Mouse (Mus musculus) gastrocnemius, adult 18-20 months (tissue): Measurements from ENCODE around the gene Car1. TPM values are rescaled to one million over a fixed set of nuclear protein-coding genes. Genes with fewer than 3 reads are reported as not detected.
"Not testable (repeated sequence)": the region's sequence is repeated elsewhere in the genome, so short reads cannot be mapped to it uniquely, and the experiment has no call there.

Experiments used
- DNase-seq: peaks from one replicate; pipeline ENCODE4 v3.0.0; 2021; ENCODE audit warnings: low spot score
- long read RNA-seq, 2 experiments: library from polyadenylated mRNA; stranded (forward); transcript quantifications; one replicate each; pipeline ENCODE4 v2.0.0; 2021
- total RNA-seq, 2 experiments: library from RNA; stranded (reverse); gene quantifications; 2 replicates each; pipeline ENCODE4 v1.2.3; 2021

Car1 gene
- total RNA-seq, result under 1 TPM; 0.31 to 0.71 TPM
- long read RNA-seq, experiment 1, partial matches to known transcripts, result 0 of 2 reads
- long read RNA-seq, experiment 1, other reads (novel, unspliced or antisense), result 2 of 2 reads
- long read RNA-seq, experiment 2, partial matches to known transcripts, result 1 of 5 reads
- long read RNA-seq, experiment 2, other reads (novel, unspliced or antisense), result 4 of 5 reads

DNA sequence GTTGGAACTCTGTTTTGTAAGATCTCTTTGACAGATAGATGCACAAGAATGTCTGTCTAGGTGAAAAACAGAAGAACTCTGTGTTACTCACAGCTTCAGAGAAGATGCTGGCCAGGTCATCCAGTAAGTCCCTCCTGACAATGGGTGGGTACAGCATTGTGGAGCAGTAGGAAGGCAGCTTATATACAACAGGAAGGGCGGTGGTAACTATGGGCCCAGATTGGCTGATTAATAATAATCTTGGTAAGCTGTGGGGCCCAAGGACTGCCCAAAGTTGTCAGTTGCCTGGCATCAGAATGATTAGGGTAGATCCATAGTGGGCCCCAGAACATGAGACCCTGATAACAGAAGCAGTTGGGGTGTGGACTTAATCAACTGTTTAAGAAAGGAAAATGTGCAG is at the start of gene Car1:
Gene Car1 (minus strand): TSS at position 158 of the 400 bp plus-strand sequence.
- no peak for DNase-seq

DNA sequence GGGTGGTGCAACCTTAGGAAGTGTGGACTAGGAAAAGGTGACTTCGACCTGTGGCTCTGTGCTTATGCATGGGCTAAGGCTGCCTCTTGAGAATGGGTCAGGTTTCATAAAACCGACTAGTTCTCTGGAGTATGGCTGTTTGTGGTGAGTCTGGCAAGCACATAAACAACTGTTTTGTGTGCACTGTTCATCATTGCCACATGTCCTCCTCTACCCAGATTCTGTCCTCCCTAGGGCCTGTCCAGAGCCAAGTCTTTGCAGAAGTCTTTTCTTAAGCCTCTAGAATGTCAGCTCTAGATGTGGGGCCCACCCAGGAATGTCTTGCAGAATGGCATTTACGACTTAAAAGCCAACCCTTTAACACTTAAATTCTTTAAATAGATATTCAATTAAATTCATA is 49.7 kb upstream of the Car1 start:
- no peak for DNase-seq

DNA sequence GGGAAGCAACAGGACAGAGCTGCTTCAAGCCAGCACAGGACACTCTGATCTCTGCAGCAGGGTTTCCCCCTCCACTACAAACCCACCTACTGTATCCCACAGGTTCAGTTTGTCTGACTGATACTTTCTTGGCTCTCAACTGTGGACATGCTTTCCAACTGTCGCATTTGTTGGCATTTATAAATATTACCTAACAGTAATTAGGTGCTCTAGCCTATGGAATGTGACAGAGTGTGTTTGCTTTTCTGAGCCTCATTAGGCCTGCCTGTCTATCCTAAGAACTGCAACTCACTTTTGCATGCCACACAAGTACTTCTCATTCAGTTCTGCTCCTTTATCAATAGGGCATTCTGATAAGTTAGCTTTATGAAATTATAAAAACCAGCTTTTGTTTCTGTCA is 46.3 kb upstream of the Car1 start:
- DNase-seq, result no peak

DNA sequence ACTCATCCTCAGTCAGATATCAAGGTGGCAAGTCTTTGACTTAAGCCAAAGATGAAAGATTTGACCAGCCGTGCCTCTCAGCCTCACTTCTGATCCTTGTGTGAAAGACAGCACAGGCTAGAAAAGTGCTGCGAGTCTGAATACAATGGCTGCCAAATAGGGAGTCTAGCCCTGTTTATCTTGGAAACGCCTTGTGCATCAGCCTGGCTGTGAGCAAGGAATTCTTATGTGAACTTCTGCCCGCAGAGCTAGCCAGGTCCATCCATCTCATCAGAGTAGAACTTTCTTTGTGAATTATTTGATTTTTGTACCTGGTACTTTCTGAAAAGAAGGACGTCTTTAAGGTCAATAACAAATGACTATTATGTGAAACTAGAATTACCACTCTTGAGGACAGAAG is 45.8 kb upstream of the Car1 start:
- no peak for DNase-seq

GRCm38 (mm10) chr3:14848587-14849254 is 40.6 kb upstream of the Car1 start:
- no peak for DNase-seq

GRCm38 (mm10) chr3:14839466-14840118 is 31.4 kb upstream of the Car1 start:
- peak; percentile 53 for DNase-seq

GRCm38 (mm10) chr3:14838936-14839335 is 30.8 kb upstream of the Car1 start:
- no peak for DNase-seq

GRCm38 (mm10) chr3:14832766-14833165 is 24.6 kb upstream of the Car1 start:
- no peak for DNase-seq

DNA sequence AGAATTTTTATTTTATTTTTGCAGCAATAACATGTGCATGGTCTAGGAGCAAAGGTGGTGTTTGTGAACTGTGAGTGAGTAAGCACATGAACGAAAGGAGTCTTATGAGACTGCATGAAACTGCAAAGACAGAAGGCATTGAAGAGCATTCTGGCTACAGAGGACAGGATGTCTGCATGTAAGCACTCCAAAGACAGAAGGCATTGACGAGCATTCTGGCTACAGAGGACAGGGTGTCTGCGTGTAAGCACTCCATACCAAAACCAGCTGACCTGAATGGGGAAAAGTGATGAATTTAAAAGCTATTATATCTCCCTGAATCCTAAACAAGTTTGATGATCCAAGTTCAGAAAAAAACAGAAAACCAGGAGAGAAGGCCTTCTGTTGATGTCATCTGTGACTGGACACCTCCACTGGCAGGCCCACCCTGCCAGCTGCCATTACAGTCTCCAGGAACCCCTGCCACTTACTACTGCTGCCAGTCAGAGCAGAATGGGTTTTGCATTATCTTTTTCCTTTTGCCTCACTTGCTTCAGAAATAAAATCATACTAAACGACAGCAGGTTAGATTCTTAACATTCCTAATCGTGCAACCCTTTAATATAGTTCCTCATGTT is 23.2 kb upstream of the Car1 start:
- no peak for DNase-seq

GRCm38 (mm10) chr3:14828896-14829295 is 20.7 kb upstream of the Car1 start:
- DNase-seq, result no peak

GRCm38 (mm10) chr3:14819844-14820504 is 11.8 kb upstream of the Car1 start:
- no peak for DNase-seq

DNA sequence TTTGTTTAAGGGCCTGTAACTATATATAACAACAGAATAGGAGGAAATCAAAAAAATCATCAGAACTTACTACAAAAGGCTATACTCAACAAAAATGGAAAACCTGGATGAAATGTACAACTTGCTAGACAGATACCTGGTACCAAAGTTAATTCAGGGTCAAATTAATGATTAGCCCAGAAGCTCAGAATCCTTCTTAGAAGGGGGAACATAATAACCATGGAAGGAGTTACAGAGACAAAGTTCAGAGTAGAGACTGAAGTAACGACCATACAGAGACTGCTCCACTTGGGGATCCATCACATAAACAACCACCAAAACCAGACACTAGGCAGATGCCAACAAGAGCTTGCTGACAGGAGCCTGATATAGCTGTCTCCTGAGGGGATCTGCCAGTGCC is 7.2 kb upstream of the Car1 start:
- DNase-seq, result not testable (repeated sequence)

DNA sequence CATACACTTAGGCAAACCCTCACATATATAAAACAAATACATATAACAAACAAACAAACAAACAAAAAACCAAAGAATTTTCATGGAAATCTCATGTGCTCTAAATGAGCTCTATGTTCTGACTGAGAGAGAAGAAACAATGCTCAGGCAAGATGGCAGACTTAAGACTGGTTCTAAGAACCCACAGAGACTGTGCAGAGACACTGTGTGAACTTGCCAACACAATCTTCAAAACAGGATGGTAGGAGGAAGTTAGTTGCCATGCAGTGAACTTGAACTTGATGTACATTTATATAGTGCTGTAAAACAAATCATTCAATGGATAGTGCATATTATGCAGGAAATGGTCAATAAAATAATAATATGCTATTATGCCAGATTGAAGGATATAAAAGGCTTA is 1.5 kb downstream of the Car1 start:
- no peak for DNase-seq

- DNase-seq, result no peak
Observed at GRCm38 (mm10) chr3:14805962-14806361, 2.2 kb downstream of the Car1 start.

DNA sequence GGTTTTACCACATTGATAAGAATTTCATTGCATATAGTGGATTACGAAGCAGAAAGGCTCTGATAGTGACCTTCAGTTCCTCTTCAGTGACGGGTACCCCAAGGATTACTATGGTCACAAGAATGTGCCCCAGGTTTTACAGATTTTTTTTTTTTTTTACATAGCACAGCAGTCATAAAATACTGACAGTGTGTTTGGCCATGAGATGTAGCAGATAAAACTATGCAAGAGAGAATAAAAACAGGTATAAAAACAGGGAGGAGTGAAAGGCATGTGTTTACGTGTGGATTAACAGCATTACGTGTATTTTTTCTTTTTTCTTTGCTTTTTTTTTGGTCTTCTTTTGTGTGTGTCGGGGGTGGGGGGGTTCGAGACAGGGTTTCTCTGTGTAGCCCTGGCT is 3.3 kb downstream of the Car1 start:
- no peak for DNase-seq

DNA sequence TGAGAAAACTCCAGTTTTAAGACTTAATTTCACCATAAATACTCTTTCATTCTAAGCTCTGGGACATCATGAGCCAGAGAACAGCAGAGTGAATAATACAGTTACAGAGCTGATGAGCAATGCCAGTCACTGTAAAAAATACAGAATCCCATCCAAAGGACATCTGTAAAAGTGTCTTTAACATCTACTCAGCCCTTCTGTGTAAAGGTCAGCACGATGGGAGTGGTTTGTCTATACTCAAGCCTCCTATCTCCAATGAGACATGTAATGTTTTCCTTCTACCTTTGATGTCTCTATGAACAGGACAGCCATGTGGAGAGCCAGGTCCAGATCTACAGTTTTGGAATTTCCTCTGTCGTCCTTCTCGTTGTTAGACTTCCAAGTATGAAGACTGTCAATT is 11.1 kb downstream of the Car1 start:
- DNase-seq, result no peak

DNA sequence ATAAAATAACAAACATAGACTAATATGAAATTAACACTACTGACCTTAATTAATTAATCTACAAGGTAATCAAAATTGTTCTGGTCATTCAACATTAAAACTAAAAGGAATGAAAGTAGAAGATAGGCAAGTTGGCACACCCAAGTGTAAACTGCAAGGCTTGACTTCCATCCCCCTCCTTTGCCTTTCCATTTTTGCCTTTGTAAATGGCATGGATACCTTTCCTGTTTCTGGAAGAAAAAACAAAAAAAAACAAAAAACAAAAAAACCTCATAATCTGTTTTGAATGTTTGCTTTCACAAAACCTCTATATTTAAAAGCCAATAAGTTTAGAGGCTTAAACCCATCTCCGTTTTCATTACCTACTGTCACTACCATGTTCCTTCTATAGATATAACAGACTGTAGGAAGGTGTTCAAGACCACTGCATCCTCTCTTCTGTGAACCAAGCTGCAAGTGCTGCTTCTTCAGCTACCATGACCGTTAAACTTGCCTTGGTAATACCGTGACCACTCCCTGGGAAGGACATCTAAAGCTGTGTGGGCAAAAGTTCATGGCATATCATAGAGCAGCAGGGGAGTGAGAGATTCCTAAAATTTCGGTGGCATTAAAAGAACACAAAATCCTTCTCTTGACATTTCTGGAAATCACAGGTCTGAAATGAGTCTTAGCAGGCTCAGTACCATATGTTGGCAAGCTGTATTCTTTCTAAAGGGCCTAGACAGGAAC is 12.7 kb downstream of the Car1 start:
- no peak for DNase-seq

- no peak for DNase-seq
Observed at GRCm38 (mm10) chr3:14792032-14792431, 16.1 kb downstream of the Car1 start.

GRCm38 (mm10) chr3:14787607-14788006 is 20.6 kb downstream of the Car1 start:
- peak; percentile 83 for DNase-seq

- no peak for DNase-seq
Observed at GRCm38 (mm10) chr3:14787136-14787535, 21.0 kb downstream of the Car1 start.

GRCm38 (mm10) chr3:14786551-14787079 is 21.6 kb downstream of the Car1 start:
- no peak for DNase-seq
